Mouse (Mus musculus): ENCODE measurements around the gene BC028528. TPM values are rescaled to one million over a fixed set of nuclear protein-coding genes. Genes with fewer than 3 reads are reported as not detected.
"Not testable (repeated sequence)": the region's sequence is repeated elsewhere in the genome, so short reads cannot be mapped to it uniquely, and the experiment has no call there.

BC028528 gene
- total and polyA plus RNA-seq, 3 experiments: 15.6 to 46.1 (median 40.6) TPM

DNA sequence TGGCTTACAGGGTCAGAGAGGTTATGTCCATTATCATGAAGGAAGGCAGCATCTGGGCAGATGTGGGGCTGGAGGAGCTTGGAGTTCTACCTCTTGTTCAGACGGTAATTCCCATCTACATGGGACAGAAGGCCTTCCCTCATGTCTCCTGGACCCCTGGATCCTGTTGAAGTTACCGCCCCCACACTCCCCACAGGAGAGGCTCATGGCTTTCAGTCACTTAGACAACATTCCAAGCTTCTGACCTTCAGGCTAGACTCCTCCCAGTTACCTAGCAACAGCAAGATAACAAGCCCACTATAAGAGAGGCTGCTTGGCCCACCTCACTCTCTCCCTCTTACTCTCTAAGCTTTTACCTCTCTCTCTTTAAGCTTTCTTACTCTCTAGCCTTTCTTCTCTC is 28.7 kb upstream of the BC028528 start:
- in situ Hi-C loops (cut with MboI; ENCODE audit: low pct_ligation_motif_present, low pct_unique_long_range_greater_than_20kb, low sequenced_read_pairs); H3K27me3 ChIP-seq (replicated peaks); DNase-seq (ENCODE audit: extremely low read depth): not testable (repeated sequence)

DNA sequence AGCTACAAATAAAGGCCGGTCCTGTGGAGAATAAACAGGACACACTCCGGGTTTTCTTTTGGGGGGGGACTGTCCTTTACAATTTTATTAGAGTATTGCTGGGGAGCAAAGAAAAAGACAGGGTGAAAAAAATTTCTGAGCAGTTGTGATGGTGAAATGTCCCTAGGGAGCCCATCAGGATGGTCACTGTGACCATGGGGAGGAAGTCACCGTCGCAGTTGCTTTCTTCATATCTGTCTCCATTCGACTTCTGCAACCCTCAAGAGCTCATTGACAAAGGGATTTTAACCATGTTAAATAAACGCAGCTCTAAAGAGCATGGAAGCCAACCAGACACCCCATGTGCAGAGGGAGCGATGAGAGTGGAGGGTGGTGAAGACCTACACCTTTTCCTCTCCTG is 25.0 kb upstream of the BC028528 start:
- no peak overlapping the region for H3K4me3 ChIP-seq (replicated peaks in 1 of 3; ENCODE audit: low read depth in 2 of 3, low read length in 2 of 3, poor library complexity in 1 of 3)
- no peak for DNase-seq (ENCODE audit: extremely low read depth)
- H3K4me2 ChIP-seq (ENCODE audit: insufficient read depth, low read depth, poor library complexity, severe bottlenecking): peak overlapping the region; percentile 47; the same call in 1 of the 2 replicates
- H3K36me3 ChIP-seq (replicated peaks in 1 of 2; ENCODE audit: control insufficient read depth in 1 of 2, insufficient read depth in 1 of 2, low read length in 1 of 2): no peaks in the 10 kb centered on the region
- no peaks in the 10 kb centered on the region for H3K79me2 ChIP-seq (replicated peaks; ENCODE audit: control insufficient read depth, extremely low read depth, insufficient read depth, poor library complexity, severe bottlenecking)
- peaks cover 9% of the 10 kb centered on the region for H3K27me3 ChIP-seq (replicated peaks)
- no peak overlapping the region for H3K9ac ChIP-seq (ENCODE audit: insufficient read depth, low read depth)
- in situ Hi-C loops (cut with MboI; ENCODE audit: low pct_ligation_motif_present, low pct_unique_long_range_greater_than_20kb, low sequenced_read_pairs): no loop called here
- TF ChIP-seq RCOR1 (conservative IDR thresholded peaks at IDR 0.05; ENCODE audit: low read depth, low read length) (no peak), MXI1 (IDR thresholded peaks at IDR 0.05; ENCODE audit: low read depth, low read length) (no peak), BHLHE40 (IDR thresholded peaks at IDR 0.05; ENCODE audit: low read depth, low read length) (no peak), MAX (IDR thresholded peaks at IDR 0.05; ENCODE audit: low read length) (no peak), UBTF (IDR thresholded peaks at IDR 0.05; ENCODE audit: low read depth, low read length) (no peak), ZNF384 (IDR thresholded peaks at IDR 0.05; ENCODE audit: low read depth, low read length) (peak; percentile 43; the same call in 1 of the 2 replicates), HCFC1 (IDR thresholded peaks at IDR 0.05; ENCODE audit: low read depth, low read length) (no peak)
- H3K4me1 ChIP-seq (ENCODE audit: control insufficient read depth in 1 of 2, insufficient read depth in 2 of 2): peaks cover 0 to 8% of the 10 kb centered on the region in 2 experiments; a peak in 2 of 4 replicates
- H3K27ac ChIP-seq (ENCODE audit: insufficient read depth, low read depth): no peak overlapping the region
- H3K9me3 ChIP-seq (replicated peaks; ENCODE audit: low read length): no peaks in the 10 kb centered on the region
- dilution Hi-C loops (cut with MboI; ENCODE audit: extremely low pct_ligation_motif_present, extremely low pct_unique_long_range_greater_than_20kb, low sequenced_read_pairs): no loop called here

More for the DNA sequence above, 28.7 kb upstream of the BC028528 start:
- H3K4me1 ChIP-seq (ENCODE audit: control insufficient read depth in 1 of 2, insufficient read depth in 2 of 2); dilution Hi-C loops (cut with MboI; ENCODE audit: extremely low pct_ligation_motif_present, extremely low pct_unique_long_range_greater_than_20kb, low sequenced_read_pairs); H3K27ac ChIP-seq (ENCODE audit: insufficient read depth, low read depth); H3K4me3 ChIP-seq (replicated peaks in 1 of 3; ENCODE audit: low read depth in 2 of 3, low read length in 2 of 3, poor library complexity in 1 of 3); H3K9me3 ChIP-seq (replicated peaks; ENCODE audit: low read length); H3K79me2 ChIP-seq (replicated peaks; ENCODE audit: control insufficient read depth, extremely low read depth, insufficient read depth, poor library complexity, severe bottlenecking); H3K36me3 ChIP-seq (replicated peaks in 1 of 2; ENCODE audit: control insufficient read depth in 1 of 2, insufficient read depth in 1 of 2, low read length in 1 of 2); H3K4me2 ChIP-seq (ENCODE audit: insufficient read depth, low read depth, poor library complexity, severe bottlenecking); H3K9ac ChIP-seq (ENCODE audit: insufficient read depth, low read depth): not testable (repeated sequence)

DNA sequence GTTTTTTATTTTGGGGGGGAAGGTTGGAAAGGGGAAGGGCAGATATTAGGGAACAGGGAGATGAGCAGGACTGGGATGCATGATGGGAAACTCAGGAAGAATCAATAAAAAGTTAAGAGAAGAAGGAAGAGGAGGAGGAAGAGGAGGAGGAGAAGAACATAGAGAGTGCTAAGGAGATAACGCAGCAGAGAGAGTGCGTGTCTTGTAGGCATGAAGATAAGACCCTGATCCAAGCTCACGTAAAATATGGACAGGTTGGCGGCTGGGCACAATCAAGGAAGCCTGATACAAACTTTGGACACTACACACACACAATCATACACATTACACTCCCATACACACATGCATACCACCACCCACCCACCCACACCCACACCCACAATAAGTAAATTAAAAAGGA is 22.9 kb upstream of the BC028528 start:
- dilution Hi-C loops (cut with MboI; ENCODE audit: extremely low pct_ligation_motif_present, extremely low pct_unique_long_range_greater_than_20kb, low sequenced_read_pairs): no loop called here
- H3K4me3 ChIP-seq (replicated peaks in 1 of 3; ENCODE audit: low read depth in 2 of 3, low read length in 2 of 3, poor library complexity in 1 of 3): no peak overlapping the region
- no peak for DNase-seq (ENCODE audit: extremely low read depth)
- no peak for TF ChIP-seq CTCF (conservative IDR thresholded peaks at IDR 0.05 in 1 of 2, IDR thresholded peaks at IDR 0.05 in 1 of 2; ENCODE audit: low read depth in 2 of 2, low read length in 2 of 2)
- no peak for TF ChIP-seq MAFK (IDR thresholded peaks at IDR 0.05; ENCODE audit: insufficient replicate concordance, low read length)
- no peak for TF ChIP-seq MYC (IDR thresholded peaks at IDR 0.05; ENCODE audit: low read depth, low read length)
- TF ChIP-seq KAT2A (IDR thresholded peaks at IDR 0.05; ENCODE audit: insufficient replicate concordance, low read length): no peak
- TF ChIP-seq CHD1 (IDR thresholded peaks at IDR 0.05; ENCODE audit: low read depth, low read length): no peak
- no peak for TF ChIP-seq IRF4 (IDR thresholded peaks at IDR 0.05; ENCODE audit: low read depth, low read length)
- TF ChIP-seq ELF1 (IDR thresholded peaks at IDR 0.05; ENCODE audit: low read depth, low read length): no peak
- TF ChIP-seq PAX5 (IDR thresholded peaks at IDR 0.05; ENCODE audit: low read length): no peak
- TF ChIP-seq MAZ (IDR thresholded peaks at IDR 0.05; ENCODE audit: low read depth, low read length): no peak
- TF ChIP-seq POLR2A (IDR thresholded peaks at IDR 0.05; ENCODE audit: low read depth, low read length): no peak
- no peak for TF ChIP-seq CHD2 (IDR thresholded peaks at IDR 0.05; ENCODE audit: low read length)
- no peak for TF ChIP-seq MXI1 (IDR thresholded peaks at IDR 0.05; ENCODE audit: low read depth, low read length)
- TF ChIP-seq NRF1 (IDR thresholded peaks at IDR 0.05; ENCODE audit: low read depth, low read length): no peak
- TF ChIP-seq JUND (conservative IDR thresholded peaks at IDR 0.05; ENCODE audit: low read depth, low read length): no peak
- no peak for TF ChIP-seq GABPA (IDR thresholded peaks at IDR 0.05; ENCODE audit: insufficient replicate concordance, low read depth, low read length)
- TF ChIP-seq NELFE (IDR thresholded peaks at IDR 0.05; ENCODE audit: low read depth, low read length): no peak
- TF ChIP-seq ZNF384 (IDR thresholded peaks at IDR 0.05; ENCODE audit: low read depth, low read length): no peak
- TF ChIP-seq EP300 (IDR thresholded peaks at IDR 0.05; ENCODE audit: low read length): no peak
- H3K36me3 ChIP-seq (replicated peaks in 1 of 2; ENCODE audit: control insufficient read depth in 1 of 2, insufficient read depth in 1 of 2, low read length in 1 of 2): no peaks in the 10 kb centered on the region
- H3K79me2 ChIP-seq (replicated peaks; ENCODE audit: control insufficient read depth, extremely low read depth, insufficient read depth, poor library complexity, severe bottlenecking): no peaks in the 10 kb centered on the region
- H3K27me3 ChIP-seq (replicated peaks): peaks cover 9% of the 10 kb centered on the region
- in situ Hi-C loops (cut with MboI; ENCODE audit: low pct_ligation_motif_present, low pct_unique_long_range_greater_than_20kb, low sequenced_read_pairs): no loop called here
- no peaks in the 10 kb centered on the region for H3K9me3 ChIP-seq (replicated peaks; ENCODE audit: low read length)
- H3K9ac ChIP-seq (ENCODE audit: insufficient read depth, low read depth): no peak overlapping the region
- H3K4me1 ChIP-seq (ENCODE audit: control insufficient read depth in 1 of 2, insufficient read depth in 2 of 2): peaks cover 6 to 14% of the 10 kb centered on the region in 2 experiments
- H3K27ac ChIP-seq (ENCODE audit: insufficient read depth, low read depth): no peak overlapping the region
- H3K4me2 ChIP-seq (ENCODE audit: insufficient read depth, low read depth, poor library complexity, severe bottlenecking): no peak overlapping the region

Data from CH12.LX (cell line).